Mouse (Mus musculus) heart, embryonic 16.5 days (tissue): ENCODE measurements around the gene Grem2. TPM values are rescaled to one million over a fixed set of nuclear protein-coding genes. Genes with fewer than 3 reads are reported as not detected.

Experiments used
- ATAC-seq: fragments of 200-750 bp; cut with Nextera tagmentation; replicated peaks from 2 replicates; pipeline ENCODE4 v1.8.0; 2017; ENCODE audit warnings: moderate number of reproducible peaks; ENCODE audit not compliant: insufficient read depth, low FRiP score; ENCODE audit errors: extremely low read depth
- H3K27ac ChIP-seq: fragments of 300-500 bp; sonication (generic); 2 replicates; pipeline ENCODE4 v1.5.1; 2014; ENCODE audit warnings: mild to moderate bottlenecking, low read length, control low read depth, moderate library complexity
- H3K27me3 ChIP-seq: fragments of 300-500 bp; sonication (generic); 2 replicates; pipeline ENCODE4 v1.6.1; 2014; ENCODE audit warnings: low read length, mixed read lengths; ENCODE audit not compliant: control insufficient read depth, insufficient read depth
- H3K36me3 ChIP-seq: fragments of 300-500 bp; sonication (generic); 2 replicates; pipeline ENCODE4 v1.6.1; 2014; ENCODE audit not compliant: control insufficient read depth, insufficient read depth
- H3K4me1 ChIP-seq: fragments of 300-500 bp; sonication (generic); 2 replicates; pipeline ENCODE4 v1.6.1; 2014; ENCODE audit warnings: low read length, mixed read lengths; ENCODE audit not compliant: control insufficient read depth, insufficient read depth
- H3K4me2 ChIP-seq: fragments of 300-500 bp; sonication (generic); 2 replicates; pipeline ENCODE4 v1.6.1; 2014; ENCODE audit warnings: low read depth, mild to moderate bottlenecking, control low read depth, low read length
- H3K4me3 ChIP-seq: fragments of 300-500 bp; sonication (generic); 2 replicates; pipeline ENCODE4 v1.5.1; 2014; ENCODE audit warnings: mild to moderate bottlenecking, control low read depth, low read length
- H3K9ac ChIP-seq: fragments of 300-500 bp; sonication (generic); 2 replicates; pipeline ENCODE4 v1.6.1; 2014; ENCODE audit warnings: low read length, control low read depth
- H3K9me3 ChIP-seq: fragments of 300-500 bp; sonication (generic); replicated peaks from 2 replicates; pipeline ENCODE4 v1.6.1; 2016; ENCODE audit warnings: low read length; ENCODE audit not compliant: control insufficient read depth
- WGBS: fragments of 180-500 bp; shearing (Covaris S2); extraction: QIAGEN DNeasy Blood & Tissue Kit; methylation state at CpG from one replicate; pipeline ENCODE4 v1.1.7; 2014; 5-methylcytosine and 5-hydroxymethylcytosine counted together
- polyA plus RNA-seq: library from polyadenylated mRNA; unstranded; fragments of >200 nt; fragmentation: Nextera tagmentation; extraction: Ambion mirVana; gene quantifications from 2 replicates; pipeline ENCODE4 v1.2.1, GENCODE M21; 2015

Grem2 gene
- polyA plus RNA-seq, 1 experiment from 2014 or later, result 0.11 TPM

DNA sequence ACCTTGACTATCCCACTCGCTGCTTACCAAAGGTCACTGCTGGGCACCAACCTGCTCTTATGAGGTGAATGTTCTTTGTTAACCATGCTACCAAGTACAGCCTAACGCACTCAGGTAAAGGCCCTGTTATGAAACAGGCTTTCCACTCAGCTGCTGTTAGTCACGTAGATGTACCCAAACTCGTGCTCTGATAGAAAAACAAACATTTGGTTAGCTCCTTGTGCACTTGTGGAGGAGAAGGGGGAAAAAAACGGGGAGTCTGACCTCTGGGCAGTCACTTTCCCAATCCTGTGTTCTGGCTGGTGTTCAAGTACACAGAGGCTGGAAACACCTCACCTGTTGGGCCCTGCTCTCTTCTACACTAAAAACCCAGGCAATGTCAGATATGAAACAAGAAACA is 14.0 kb downstream of the Grem2 start:
- H3K9ac ChIP-seq, result no peak overlapping the region
- no peaks in the 10 kb centered on the region for H3K9me3 ChIP-seq
- 68% methylated on average over 5 of the region's 5 CpGs for WGBS
- H3K4me2 ChIP-seq, result no peak overlapping the region
- ATAC-seq, result no peak
- H3K4me3 ChIP-seq, result no peak overlapping the region
- H3K27me3 ChIP-seq, result no peaks in the 10 kb centered on the region
- no peaks in the 10 kb centered on the region for H3K36me3 ChIP-seq
- H3K27ac ChIP-seq, result no peak overlapping the region
- H3K4me1 ChIP-seq, result no peaks in the 10 kb centered on the region

DNA sequence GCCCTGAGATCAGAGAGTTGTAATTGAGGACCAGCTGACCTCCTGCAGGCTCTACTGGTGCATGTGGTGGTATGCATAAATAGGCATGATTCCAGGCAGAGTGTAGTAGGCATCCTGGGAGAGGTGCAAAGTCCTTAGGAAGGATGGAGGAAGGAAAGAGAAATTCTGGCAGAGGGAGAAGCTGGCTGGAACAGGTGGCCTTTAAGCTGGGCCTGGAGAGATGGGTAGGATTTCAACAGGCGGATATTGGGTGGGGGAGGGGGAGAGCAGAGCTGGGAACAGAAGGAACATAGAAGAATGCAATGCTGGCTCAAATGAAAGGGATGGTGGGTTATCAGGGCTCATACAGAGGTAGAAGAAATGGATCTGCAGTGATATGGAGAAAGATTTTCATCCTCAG is 18.9 kb downstream of the Grem2 start:
- Histone ChIP-seq H3K9me3 (no peaks in the 10 kb centered on the region), H3K27ac (no peak overlapping the region), H3K9ac (no peak overlapping the region), H3K4me1 (no peaks in the 10 kb centered on the region), H3K36me3 (no peaks in the 10 kb centered on the region), H3K4me2 (no peak overlapping the region), H3K27me3 (no peaks in the 10 kb centered on the region), H3K4me3 (no peak overlapping the region)
- WGBS, result 63% methylated on average over 1 of the region's 1 CpGs
- no peak for ATAC-seq

DNA sequence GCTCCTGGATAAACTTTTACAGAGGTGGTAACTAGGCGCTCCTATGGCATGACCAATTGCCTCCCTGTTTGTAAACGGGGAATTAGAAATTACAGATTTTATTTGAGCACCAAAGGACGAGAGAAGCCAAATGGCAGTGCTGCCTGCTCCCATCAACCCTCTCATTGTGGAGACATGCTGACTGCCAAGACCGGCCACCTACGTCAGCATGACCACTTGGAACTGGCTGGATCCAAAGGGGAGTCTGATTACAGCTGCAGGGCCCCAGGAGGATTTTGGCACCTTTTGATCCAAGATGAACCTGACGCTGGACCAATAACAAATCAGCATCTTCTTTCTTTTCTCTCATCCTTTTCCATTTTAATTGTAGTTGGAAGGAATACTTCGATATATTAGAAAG is 29.1 kb downstream of the Grem2 start:
- Histone ChIP-seq H3K4me3 (no peak overlapping the region), H3K4me1 (no peaks in the 10 kb centered on the region), H3K27me3 (no peaks in the 10 kb centered on the region), H3K27ac (no peak overlapping the region), H3K36me3 (no peaks in the 10 kb centered on the region), H3K4me2 (no peak overlapping the region), H3K9me3 (no peaks in the 10 kb centered on the region), H3K9ac (no peak overlapping the region)
- WGBS, result 78% methylated on average over 7 of the region's 7 CpGs
- ATAC-seq, result no peak

DNA sequence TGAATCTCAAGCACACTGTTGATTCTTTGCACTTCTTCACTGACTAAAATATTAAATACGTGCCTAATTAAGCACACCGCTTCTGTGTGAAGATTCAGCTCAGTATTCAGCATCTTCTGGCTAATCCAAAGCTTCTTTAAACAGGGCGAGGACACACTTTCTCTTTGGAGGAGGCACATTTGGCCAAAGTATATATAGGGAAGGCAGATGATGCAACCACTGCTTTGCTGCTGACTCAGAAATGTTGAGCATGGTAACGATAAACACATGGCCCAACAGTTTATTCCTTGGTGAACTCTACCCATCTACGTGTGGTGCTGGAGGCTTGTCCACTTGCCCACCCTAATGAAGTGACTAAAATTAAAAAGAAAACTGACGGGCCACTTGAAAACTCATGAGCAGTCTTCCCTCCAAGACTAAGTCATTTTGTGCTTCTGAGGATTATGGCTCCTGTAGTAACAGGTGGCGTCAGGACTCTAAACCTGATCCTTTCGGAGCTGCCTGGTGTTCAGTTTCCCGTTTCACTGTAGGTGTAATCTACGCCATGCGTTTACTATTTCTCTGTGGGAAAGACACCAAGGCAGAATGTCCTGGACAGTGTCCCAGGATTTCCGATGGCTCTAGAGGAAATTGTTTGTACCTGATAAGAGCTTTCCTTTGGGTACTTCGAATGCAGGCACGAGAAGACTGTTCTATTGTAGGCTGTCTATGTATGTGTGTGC is 32.8 kb downstream of the Grem2 start:
- Histone ChIP-seq H3K27ac (no peak overlapping the region), H3K36me3 (no peaks in the 10 kb centered on the region), H3K9me3 (no peaks in the 10 kb centered on the region), H3K4me3 (no peak overlapping the region), H3K27me3 (no peaks in the 10 kb centered on the region), H3K9ac (no peak overlapping the region), H3K4me1 (no peaks in the 10 kb centered on the region), H3K4me2 (no peak overlapping the region)
- WGBS, result 63% methylated on average over 14 of the region's 14 CpGs
- ATAC-seq, result no peak

DNA sequence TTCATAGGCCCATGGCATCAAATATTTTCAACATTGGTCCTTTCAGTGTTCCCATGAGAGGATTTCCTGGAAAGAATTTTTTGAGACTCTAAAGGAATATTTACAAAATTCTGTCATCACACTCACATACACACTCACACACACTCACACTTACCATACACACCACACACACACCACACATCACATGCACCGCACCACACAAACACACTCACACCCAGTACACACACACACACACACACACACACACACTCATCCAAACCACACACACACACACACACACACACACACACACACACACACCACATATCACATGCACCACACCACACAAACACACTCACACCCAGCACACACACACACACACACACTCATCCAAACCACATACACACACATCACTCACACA is 33.5 kb downstream of the Grem2 start:
- no peaks in the 10 kb centered on the region for H3K9me3 ChIP-seq

DNA sequence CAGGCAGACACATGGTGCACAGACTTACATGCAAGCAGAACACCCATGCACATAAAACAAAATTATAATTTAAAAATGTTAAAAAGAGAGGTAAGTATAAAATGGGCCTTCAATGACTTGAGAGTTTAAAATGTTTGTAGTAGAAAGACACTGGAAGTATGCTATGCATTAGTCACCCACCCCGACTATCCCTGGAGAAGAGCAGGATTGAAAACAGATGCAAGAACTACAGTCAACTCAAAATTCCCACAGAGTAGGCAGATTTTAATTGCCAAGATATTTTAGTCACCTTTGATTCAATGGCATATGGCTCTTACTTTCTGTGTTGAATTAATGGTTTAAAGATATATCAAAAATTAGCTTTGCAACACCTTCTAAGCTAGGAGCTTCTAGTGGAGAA is 39.1 kb downstream of the Grem2 start:
- Histone ChIP-seq H3K9me3 (no peaks in the 10 kb centered on the region), H3K27me3 (no peaks in the 10 kb centered on the region), H3K27ac (no peak overlapping the region), H3K4me1 (no peaks in the 10 kb centered on the region), H3K9ac (no peak overlapping the region), H3K4me3 (no peak overlapping the region), H3K4me2 (no peak overlapping the region), H3K36me3 (no peaks in the 10 kb centered on the region)
- 84% methylated on average over 1 of the region's 1 CpGs for WGBS
- no peak for ATAC-seq

More for the DNA sequence above, 33.5 kb downstream of the Grem2 start:
- no peak for ATAC-seq
- Histone ChIP-seq H3K4me3 (no peak overlapping the region), H3K9ac (no peak overlapping the region), H3K4me1 (no peaks in the 10 kb centered on the region), H3K36me3 (no peaks in the 10 kb centered on the region), H3K27me3 (no peaks in the 10 kb centered on the region), H3K4me2 (no peak overlapping the region), H3K27ac (no peak overlapping the region)
- WGBS, result 71% methylated on average over 1 of the region's 1 CpGs

DNA sequence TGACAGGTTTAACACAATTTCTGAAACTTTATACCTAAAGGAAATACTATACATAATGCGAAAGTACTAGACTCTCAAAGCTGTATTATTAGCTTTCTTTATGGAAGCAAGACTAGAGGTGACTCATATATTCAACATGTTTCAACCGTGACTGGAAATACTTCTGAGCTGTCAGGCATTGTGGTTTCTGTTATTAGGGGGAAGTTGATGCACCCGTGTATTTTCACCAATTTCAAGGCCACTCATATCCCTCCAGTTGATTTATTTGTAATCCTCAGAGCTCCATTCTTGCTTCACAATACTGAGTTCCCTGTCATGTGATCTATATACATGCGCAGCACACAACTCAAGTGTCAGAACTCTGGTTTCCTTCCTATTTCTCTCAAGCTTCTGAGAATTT is 46.4 kb downstream of the Grem2 start:
- WGBS, result 77% methylated on average over 4 of the region's 4 CpGs
- Histone ChIP-seq H3K27ac (no peak overlapping the region), H3K4me3 (no peak overlapping the region), H3K9me3 (no peaks in the 10 kb centered on the region), H3K36me3 (no peaks in the 10 kb centered on the region), H3K4me2 (no peak overlapping the region), H3K9ac (no peak overlapping the region), H3K27me3 (no peaks in the 10 kb centered on the region), H3K4me1 (no peaks in the 10 kb centered on the region)
- no peak for ATAC-seq

DNA sequence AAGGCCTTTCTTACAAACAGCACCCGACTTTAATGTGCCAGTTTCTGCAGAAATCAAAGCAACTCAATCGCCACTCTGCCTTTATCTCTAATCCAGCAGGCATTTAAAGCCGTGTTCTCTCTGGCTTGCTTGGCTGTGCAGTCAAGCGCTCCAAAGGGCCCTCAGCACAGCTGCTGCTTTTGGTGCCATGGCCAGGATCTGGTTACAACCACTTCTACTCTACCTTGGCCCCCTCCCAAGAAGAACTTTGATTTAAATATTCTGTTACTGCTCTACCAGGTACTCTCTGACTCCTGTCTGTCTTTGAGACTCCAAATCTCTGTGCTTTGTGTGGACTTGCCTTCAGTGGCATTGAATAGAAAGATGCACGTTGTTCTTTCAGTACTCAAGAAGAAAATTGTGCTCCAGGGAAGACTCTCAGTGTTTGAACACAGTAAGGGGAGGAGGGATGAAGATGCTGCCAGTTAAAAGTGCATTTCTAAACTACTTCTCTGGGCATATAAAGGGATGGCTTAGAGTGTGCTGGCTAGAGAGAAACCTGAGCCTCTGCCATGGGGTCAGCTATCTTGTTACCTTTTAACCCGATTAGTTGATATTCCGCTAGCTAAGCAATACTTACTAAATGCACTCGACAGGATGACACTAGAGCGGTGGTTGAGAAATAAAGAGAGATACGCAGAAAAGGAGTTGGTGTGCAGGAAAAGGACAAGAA is 61.1 kb downstream of the Grem2 start:
- Histone ChIP-seq H3K4me3 (no peak overlapping the region), H3K9me3 (no peaks in the 10 kb centered on the region), H3K27ac (no peak overlapping the region), H3K27me3 (no peaks in the 10 kb centered on the region), H3K4me1 (no peaks in the 10 kb centered on the region), H3K9ac (no peak overlapping the region), H3K36me3 (no peaks in the 10 kb centered on the region), H3K4me2 (no peak overlapping the region)
- WGBS, result 65% methylated on average over 10 of the region's 10 CpGs
- ATAC-seq, result no peak

DNA sequence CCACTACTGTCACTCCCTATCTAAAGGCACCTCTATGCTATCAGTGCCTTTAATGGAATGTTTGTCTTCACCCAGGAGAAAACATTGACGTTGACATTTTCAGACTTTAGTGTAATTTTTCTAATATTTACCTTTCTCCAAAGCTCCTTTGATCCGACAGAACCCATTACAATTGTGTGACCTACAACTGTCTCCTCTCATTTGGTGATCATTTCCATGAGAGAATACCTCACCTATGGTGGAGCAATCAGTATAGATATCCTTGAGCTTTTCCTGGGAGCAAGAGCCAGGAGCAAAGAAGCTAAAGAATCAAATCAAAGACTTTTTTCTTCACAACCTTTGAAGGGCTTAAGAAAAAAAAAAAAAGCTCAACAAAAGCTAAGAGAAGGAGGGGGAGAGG is 65.4 kb downstream of the Grem2 start:
- no peak for ATAC-seq
- Histone ChIP-seq H3K9ac (no peak overlapping the region), H3K36me3 (no peaks in the 10 kb centered on the region), H3K4me2 (no peak overlapping the region), H3K4me1 (no peaks in the 10 kb centered on the region), H3K4me3 (no peak overlapping the region), H3K9me3 (no peaks in the 10 kb centered on the region), H3K27ac (no peak overlapping the region), H3K27me3 (no peaks in the 10 kb centered on the region)
- WGBS, result 47% methylated on average over 2 of the region's 2 CpGs
